Comparison of ENCODE assay signal across 20 mouse cellular contexts in genomic region chr10:25051998-25052397, GRCm38 (mm10).
DNase-seq lines count a peak whose midpoint lies in the region; ATAC-seq lines count a peak whose summit lies in the region.
"Had no signal": no experiment of that assay in that cellular context is flagged by ENCODE, and none has a peak within 500 bp of the region (broad histone marks: within the 10 kb centered on the region; RNA-seq: fewer than 3 reads in every experiment).

No protein-coding gene starts in this region.

- no peak overlapping the region for H3K9ac ChIP-seq in neural tube, embryonic 15.5 days (replicated peaks)
- H3K9ac ChIP-seq: embryonic facial prominence, embryonic 13.5 days; forebrain, embryonic 12.5 days; forebrain, postnatal 0 days; heart, embryonic 15.5 days; hindbrain, embryonic 14.5 days had no signal

- H3K36me3 ChIP-seq in neural tube, embryonic 15.5 days: no peaks in the 10 kb centered on the region
- H3K36me3 ChIP-seq: embryonic facial prominence, embryonic 13.5 days; forebrain, embryonic 12.5 days; heart, embryonic 15.5 days; hindbrain, embryonic 10.5 days had no signal

- no peak overlapping the region for H3K27ac ChIP-seq in neural tube, embryonic 15.5 days (replicated peaks)
- H3K27ac ChIP-seq: embryonic facial prominence, embryonic 13.5 days; forebrain, embryonic 12.5 days; heart, adult 2 months; heart, embryonic 15.5 days; hindbrain, embryonic 10.5 days; hindbrain, embryonic 14.5 days had no signal

- no peaks in the 10 kb centered on the region for H3K27me3 ChIP-seq in neural tube, embryonic 15.5 days (replicated peaks)
- H3K27me3 ChIP-seq: embryonic facial prominence, embryonic 13.5 days; forebrain, embryonic 12.5 days; heart, embryonic 15.5 days had no signal

- H3K9me3 ChIP-seq in neural tube, embryonic 15.5 days (replicated peaks): 0 out of 2 replicates have a peak, but pooled peaks cover 3% of the 10 kb centered on the region
- H3K9me3 ChIP-seq: embryonic facial prominence, embryonic 13.5 days; forebrain, embryonic 12.5 days; heart, embryonic 15.5 days had no signal

- H3K4me1 ChIP-seq in neural tube, embryonic 15.5 days: no peaks in the 10 kb centered on the region
- H3K4me1 ChIP-seq: embryonic facial prominence, embryonic 13.5 days; forebrain, embryonic 12.5 days; heart, embryonic 15.5 days; hindbrain, embryonic 10.5 days had no signal

- 77% methylated on average over 3 of the region's 3 CpGs for WGBS in neural tube, embryonic 15.5 days

- H3K4me2 ChIP-seq in neural tube, embryonic 15.5 days: no peak overlapping the region
- H3K4me2 ChIP-seq: embryonic facial prominence, embryonic 13.5 days; forebrain, embryonic 12.5 days; heart, embryonic 11.5 days; heart, embryonic 15.5 days; hindbrain, embryonic 14.5 days had no signal

- peak; percentile 2 for DNase-seq in cerebellum, adult 9-11 months
- no peak for DNase-seq in cerebellum, adult 11 months
- peak; percentile 9 for DNase-seq in neural tube, embryonic 10.5 days (ENCODE audit: extremely low spot score, low spot score)
- no peak for DNase-seq in urinary bladder, postnatal 25 days (ENCODE audit: low spot score)
- no peak for DNase-seq in thymus, postnatal 10 days (ENCODE audit: low spot score in 2 of 2)
- DNase-seq: adrenal gland, adult 8-10 months; adrenal gland, postnatal 36 days; cerebellum, adult 8-10 months; cerebellum, postnatal 25 days; forebrain, postnatal 0 days; heart, adult 2 months; heart, postnatal 14 days had no signal

- no peak overlapping the region for H3K4me3 ChIP-seq in neural tube, embryonic 15.5 days (replicated peaks)
- H3K4me3 ChIP-seq: embryonic facial prominence, embryonic 13.5 days; forebrain, embryonic 12.5 days; heart, adult 2 months; heart, embryonic 15.5 days; hindbrain, embryonic 10.5 days had no signal

- ATAC-seq in neural tube, embryonic 15.5 days (ENCODE audit: low FRiP score): no peak
- peak; percentile 65 to 74 for ATAC-seq in hematopoietic stem cell, adult 5-6 weeks (replicated peaks in 1 of 2; ENCODE audit: insufficient read depth in 1 of 2, low FRiP score in 2 of 2, low TSS enrichment in 1 of 2, low read depth in 1 of 2, poor library complexity in 2 of 2, severe bottlenecking in 2 of 2)
- ATAC-seq: forebrain, postnatal 0 days had no signal

Comparison
In these comparisons a context has a peak if more than half of its experiments do, and no peak if none do; other contexts are left out.
1. DNase-seq: peak in cerebellum, adult 9-11 months (single experiment) and neural tube, embryonic 10.5 days (single experiment); none in cerebellum, adult 11 months (single experiment), urinary bladder, postnatal 25 days (single experiment) and thymus, postnatal 10 days (0 of 2).